Mouse (Mus musculus): Measurements from ENCODE around the gene Slc24a1. TPM values are rescaled to one million over a fixed set of nuclear protein-coding genes. Genes with fewer than 3 reads are reported as not detected.

Slc24a1 gene
- total RNA-seq, 2 experiments from 2014 or later = 0.68 TPM; not detected in 1

DNA sequence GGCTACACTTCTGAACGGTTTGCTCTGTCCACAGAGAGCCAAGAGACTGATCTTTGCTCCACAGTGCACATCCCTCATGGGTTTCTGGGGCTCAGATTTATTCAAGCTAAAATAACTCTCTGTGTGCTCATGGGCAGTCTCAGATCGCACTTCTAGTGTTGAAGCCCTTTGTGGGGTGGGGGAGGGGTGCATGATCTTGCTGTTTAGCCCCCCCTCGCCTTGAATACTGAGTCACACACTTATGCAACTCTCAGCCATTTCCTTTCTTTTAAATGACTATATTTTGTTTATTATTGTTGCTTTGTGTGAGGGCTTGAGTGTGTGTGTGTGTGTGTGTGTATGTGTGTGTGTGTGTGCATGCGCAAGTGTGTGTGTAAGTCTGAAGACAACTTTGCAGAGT lies 12.1 kb downstream of the Slc24a1 start:
- no peak for ATAC-seq (replicated peaks; ENCODE audit: low FRiP score, poor library complexity, severe bottlenecking)

DNA sequence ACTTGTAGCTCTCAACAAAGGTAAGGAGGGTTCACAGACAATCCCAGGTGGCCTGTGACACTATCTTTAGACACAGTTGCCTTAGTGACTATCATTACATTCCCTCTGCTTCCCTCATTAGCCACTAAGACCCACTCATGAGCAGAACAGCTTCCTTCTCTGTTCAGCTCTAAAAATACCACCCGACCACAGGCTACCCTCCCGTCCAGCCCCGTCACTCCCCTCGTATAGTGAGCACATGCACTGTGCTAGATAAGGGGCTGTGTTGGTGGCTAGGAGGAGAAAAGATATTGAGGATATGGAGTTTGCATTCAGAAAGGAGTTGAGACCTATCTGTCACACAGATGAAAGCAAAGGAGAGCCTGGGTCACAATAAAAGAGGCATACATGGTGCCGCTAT lies 12.9 kb downstream of the Slc24a1 start:
- ATAC-seq (replicated peaks; ENCODE audit: low FRiP score, poor library complexity, severe bottlenecking) = no peak

GRCm38 (mm10) chr9:64937491-64937890 lies 13.9 kb downstream of the Slc24a1 start:
- no peak for ATAC-seq (replicated peaks; ENCODE audit: low FRiP score, poor library complexity, severe bottlenecking)

DNA sequence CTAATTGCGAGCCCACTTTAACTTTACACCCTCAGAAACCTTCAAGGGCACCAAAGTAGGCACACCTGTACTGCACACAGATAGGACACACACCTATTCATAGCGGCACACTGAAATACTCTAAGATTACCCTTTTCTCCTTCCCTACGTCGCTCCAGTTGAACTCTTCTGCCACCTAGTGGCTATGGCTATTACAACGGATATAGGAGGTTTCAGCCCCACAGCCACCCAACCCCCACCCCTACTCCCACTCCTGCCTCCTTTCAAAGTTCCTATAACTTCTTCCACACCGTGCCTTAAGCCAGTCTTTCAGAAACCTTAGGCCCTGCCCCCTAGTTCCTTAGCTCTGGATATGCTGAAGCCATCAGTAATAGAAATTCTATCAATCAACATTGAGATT lies 14.9 kb downstream of the Slc24a1 start:
- peak; percentile 73 for ATAC-seq (replicated peaks; ENCODE audit: low FRiP score, poor library complexity, severe bottlenecking)

GRCm38 (mm10) chr9:64934015-64934754 lies 17.2 kb downstream of the Slc24a1 start:
- ATAC-seq (replicated peaks; ENCODE audit: low FRiP score, poor library complexity, severe bottlenecking) = no peak; the same call in 1 of the 2 replicates

GRCm38 (mm10) chr9:64931751-64932610 lies 19.4 kb downstream of the Slc24a1 start:
- no peak for ATAC-seq (replicated peaks; ENCODE audit: low FRiP score, poor library complexity, severe bottlenecking)

GRCm38 (mm10) chr9:64930256-64930655 lies 21.2 kb downstream of the Slc24a1 start:
- ATAC-seq (replicated peaks; ENCODE audit: low FRiP score, poor library complexity, severe bottlenecking) = no peak

DNA sequence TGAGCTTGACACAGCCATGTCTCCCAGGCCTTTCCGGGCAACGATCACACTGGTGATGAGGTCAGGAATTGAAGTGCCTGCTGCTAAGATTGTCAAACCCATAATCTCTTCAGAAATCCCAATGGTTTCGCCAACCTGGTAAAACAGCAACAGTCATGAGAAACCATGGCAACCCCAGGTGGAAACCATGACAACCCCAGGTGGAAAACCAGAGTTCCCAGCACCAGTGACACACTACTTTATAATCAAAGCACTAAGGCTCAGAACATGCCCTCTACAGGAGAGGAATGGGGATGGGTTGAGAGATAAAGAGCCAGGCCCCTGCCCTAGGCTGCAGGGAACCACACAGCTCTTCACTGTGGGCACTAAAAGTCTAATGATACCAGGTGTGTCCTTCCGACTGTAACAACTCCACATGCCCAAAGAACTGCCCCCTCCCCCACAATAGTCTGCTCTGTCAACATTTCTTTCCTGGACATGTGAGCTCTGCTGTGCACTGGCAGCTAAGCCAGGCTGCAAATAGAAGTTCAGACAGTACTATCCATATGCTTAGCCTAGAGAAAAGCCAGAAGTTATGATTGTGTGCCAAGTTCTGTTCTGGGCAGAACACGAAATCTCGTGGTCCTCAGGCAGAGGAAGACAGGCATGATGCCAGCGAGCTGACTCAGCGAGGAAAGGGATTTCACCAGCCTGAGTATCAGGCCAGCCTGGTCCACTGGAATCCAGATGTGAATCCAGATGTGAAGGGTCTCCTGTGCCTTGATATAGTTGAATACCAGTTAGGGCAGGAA lies 25.0 kb downstream of the Slc24a1 start:
- peak; percentile 32 for ATAC-seq (replicated peaks; ENCODE audit: low FRiP score, poor library complexity, severe bottlenecking)

DNA sequence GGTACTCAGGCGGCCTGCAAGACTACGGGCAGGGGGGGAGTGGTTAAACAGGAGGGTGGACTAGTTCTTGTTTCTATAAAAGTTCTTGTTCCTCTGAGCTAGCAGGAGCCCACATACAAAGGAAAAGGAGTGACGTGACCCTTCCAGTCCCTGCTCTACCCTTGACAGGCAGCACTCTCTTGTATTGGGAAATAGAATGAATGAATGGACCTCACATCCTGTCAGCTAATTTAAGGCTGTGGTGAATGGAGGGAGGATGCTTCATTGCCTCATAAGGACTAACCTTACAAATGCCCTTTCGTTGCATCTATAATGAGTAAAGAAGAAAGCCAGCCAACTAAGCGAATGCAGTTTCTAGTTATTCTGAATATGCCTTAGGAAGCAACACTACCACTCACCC lies 25.6 kb downstream of the Slc24a1 start:
- no peak for ATAC-seq (replicated peaks; ENCODE audit: low FRiP score, poor library complexity, severe bottlenecking)

- no peak for ATAC-seq (replicated peaks; ENCODE audit: low FRiP score, poor library complexity, severe bottlenecking)
These were observed 32.8 kb downstream of the Slc24a1 start for GRCm38 (mm10) chr9:64918560-64918959.

DNA sequence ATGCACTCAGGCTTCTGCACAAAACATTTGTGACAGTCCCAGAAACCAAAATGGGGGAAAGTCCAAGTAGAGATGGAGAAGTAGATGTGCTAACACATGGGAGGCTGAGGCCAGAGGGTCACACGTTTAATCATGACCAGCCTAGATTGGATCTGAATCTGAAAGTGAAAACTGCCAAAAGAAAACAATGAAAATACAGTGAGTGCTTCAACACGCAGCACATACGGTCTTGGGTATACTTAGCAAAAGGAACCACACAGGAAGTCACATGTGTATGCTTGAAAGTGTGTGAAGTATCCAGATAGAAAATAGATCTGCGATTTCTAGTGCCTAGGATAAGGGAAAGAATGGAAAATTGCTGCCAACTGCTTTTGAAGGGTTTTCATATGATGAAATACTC lies 36.8 kb downstream of the Slc24a1 start:
- ATAC-seq (replicated peaks; ENCODE audit: low FRiP score, poor library complexity, severe bottlenecking) = no peak

- ATAC-seq (replicated peaks; ENCODE audit: low FRiP score, poor library complexity, severe bottlenecking) = no peak
These were observed 37.4 kb downstream of the Slc24a1 start for GRCm38 (mm10) chr9:64913973-64914372.

DNA sequence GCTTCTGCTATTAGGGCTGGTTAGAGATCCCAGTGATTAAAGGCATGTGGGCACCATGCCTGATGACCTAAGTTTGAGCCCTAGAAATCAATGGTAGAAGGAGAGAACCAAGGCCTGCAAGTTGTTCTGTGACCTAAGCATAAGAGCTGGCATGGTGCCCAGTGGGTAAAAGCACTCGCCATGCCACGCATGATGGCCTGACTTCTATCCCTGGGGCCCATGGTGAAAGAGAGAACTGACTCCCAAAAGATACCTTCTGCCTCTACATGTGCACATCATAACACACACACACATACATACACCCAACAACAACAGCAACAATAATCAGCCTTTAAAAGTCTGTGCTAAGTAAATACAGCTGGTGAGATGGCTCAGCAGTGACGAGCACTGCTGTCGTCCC lies 38.0 kb downstream of the Slc24a1 start:
- peak; percentile 7; the same call in 1 of the 2 replicates for ATAC-seq (replicated peaks; ENCODE audit: low FRiP score, poor library complexity, severe bottlenecking)

DNA sequence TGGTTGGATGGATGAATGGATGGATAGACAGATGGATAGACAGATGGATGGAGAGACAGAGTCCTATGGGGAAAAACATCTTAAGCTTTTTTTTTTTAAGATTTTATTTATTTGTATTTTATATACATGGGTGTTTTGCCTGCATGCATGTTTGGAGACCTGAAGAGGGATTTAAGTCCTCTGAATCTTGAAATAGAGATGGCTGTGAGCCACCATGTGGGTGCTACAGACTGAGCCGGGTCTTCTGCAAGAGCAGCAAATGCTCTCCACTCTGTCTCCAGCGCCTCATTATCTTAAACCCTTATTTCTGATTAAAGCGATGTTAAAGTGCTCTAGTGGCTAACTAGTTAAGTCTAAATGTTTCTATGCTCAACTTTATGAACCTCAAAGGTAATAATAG lies 44.0 kb downstream of the Slc24a1 start:
- ATAC-seq (replicated peaks; ENCODE audit: low FRiP score, poor library complexity, severe bottlenecking) = no peak

DNA sequence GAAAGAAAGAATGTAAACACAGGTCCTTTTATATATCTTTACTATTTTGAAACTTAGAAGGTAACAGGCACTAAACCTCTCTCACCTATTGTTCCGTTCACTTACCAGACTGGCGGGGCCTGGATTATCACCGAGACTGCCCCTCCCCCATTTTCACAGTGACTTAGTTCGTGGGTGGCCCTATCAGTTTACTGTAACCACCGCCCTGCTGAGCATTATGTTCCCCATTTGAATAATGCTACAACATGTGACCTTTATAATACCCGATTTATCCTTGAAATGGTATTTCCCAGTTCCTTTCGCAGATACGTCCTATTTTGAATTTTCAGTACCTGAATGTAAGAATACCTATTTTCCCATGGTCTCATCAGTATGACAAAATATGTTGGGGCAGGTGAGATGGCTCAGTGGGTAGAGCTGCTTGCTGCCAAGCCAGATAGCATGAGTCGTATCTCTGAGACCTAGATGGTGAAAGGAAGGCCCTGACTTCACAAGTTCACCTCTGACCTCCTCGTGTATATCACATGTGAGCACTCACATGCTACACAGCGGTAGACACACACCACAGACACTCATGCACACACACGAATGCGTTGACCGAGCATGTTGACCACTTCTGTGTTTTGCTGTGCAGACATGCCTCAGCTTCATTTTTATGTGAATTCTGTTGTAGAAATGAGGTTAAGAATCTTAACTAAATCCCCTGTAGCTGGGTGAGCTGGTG lies 46.3 kb downstream of the Slc24a1 start:
- 0 out of 2 replicates have a peak, but pooled peaks have one; percentile 12 for ATAC-seq (replicated peaks; ENCODE audit: low FRiP score, poor library complexity, severe bottlenecking)

GRCm38 (mm10) chr9:64903386-64903785 lies 48.0 kb downstream of the Slc24a1 start:
- ATAC-seq (replicated peaks; ENCODE audit: low FRiP score, poor library complexity, severe bottlenecking) = 0 out of 2 replicates have a peak, but pooled peaks have one; percentile 40

DNA sequence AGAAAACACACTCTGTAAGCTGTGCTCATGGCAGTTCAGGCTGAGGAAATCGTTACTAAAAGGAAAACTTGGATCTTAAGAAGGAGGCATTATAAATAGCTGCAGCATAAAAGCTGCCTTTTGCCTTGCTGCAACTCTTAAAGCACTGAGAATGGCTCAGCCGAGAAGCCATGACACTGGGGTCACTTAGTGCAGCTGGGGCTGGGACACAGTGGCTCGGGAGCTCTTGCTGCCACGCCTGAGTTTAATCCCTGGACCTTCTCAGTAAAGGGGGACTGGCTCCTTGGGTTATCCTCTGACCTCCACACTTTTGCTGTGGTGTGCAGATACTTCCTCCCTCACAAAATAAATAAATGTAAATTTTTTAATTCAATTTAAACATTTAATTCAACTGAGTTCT lies 48.5 kb downstream of the Slc24a1 start:
- ATAC-seq (replicated peaks; ENCODE audit: low FRiP score, poor library complexity, severe bottlenecking) = no peak

GRCm38 (mm10) chr9:64896605-64897004 lies 54.8 kb downstream of the Slc24a1 start:
- 0 out of 2 replicates have a peak, but pooled peaks have one; percentile 2 for ATAC-seq (replicated peaks; ENCODE audit: low FRiP score, poor library complexity, severe bottlenecking)

- ATAC-seq (replicated peaks; ENCODE audit: low FRiP score, poor library complexity, severe bottlenecking) = 0 out of 2 replicates have a peak, but pooled peaks have one; percentile 15
These were observed 65.4 kb downstream of the Slc24a1 start for GRCm38 (mm10) chr9:64886008-64886407.
